Comparison of ENCODE assay signal across 10 mouse cellular contexts in genomic region chr14:73444733-73445132, GRCm38 (mm10). TPM values are rescaled to one million over a fixed set of nuclear protein-coding genes. Genes with fewer than 3 reads are reported as not detected.
A peak's percentile ranks its signal among the peaks of the same experiment; 100 is the strongest.
DNase-seq lines count a peak whose midpoint lies in the region; ATAC-seq and TF ChIP-seq lines count a peak whose summit lies in the region.
"Had no signal": no experiment of that assay in that cellular context is flagged by ENCODE, and none has a peak within 500 bp of the region (broad histone marks: within the 10 kb centered on the region; RNA-seq: fewer than 3 reads in every experiment).

No protein-coding gene starts in this region.

- no peak overlapping the region for H3K9ac ChIP-seq in kidney, postnatal 0 days (ENCODE audit: low read depth, low read length)
- H3K9ac ChIP-seq in lung, embryonic 16.5 days (ENCODE audit: low read length): no peak overlapping the region
- H3K9ac ChIP-seq: hindbrain, embryonic 15.5 days; midbrain, embryonic 15.5 days had no signal

- H3K9me3 ChIP-seq in kidney, postnatal 0 days (replicated peaks; ENCODE audit: low read length): no peaks in the 10 kb centered on the region
- H3K9me3 ChIP-seq in lung, embryonic 16.5 days (ENCODE audit: control insufficient read depth, low read length): no peaks in the 10 kb centered on the region
- H3K9me3 ChIP-seq: hindbrain, embryonic 15.5 days; midbrain, embryonic 15.5 days had no signal

- DNase-seq in urinary bladder, postnatal 36 days (ENCODE audit: low spot score in 2 of 2): peak; percentile 30 to 42
- no peak for DNase-seq in urinary bladder, postnatal 4 days (ENCODE audit: low spot score in 2 of 2)
- no peak for DNase-seq in kidney, postnatal 0 days (ENCODE audit: low spot score)
- no peak for DNase-seq in left cerebral cortex, adult 9 months (ENCODE audit: low spot score in 2 of 2)
- DNase-seq in adrenal gland, adult 18-20 months (ENCODE audit: low spot score in 2 of 2): no peak
- DNase-seq in ovary, postnatal 10 days (ENCODE audit: low spot score): no peak
- no peak for DNase-seq in adrenal gland, adult 8-10 months

- no peak for TF ChIP-seq CTCF in kidney, postnatal 0 days (IDR thresholded peaks at IDR 0.05; ENCODE audit: low read depth)

- H3K4me3 ChIP-seq in kidney, postnatal 0 days (replicated peaks; ENCODE audit: low read depth, low read length): no peak overlapping the region
- no peak overlapping the region for H3K4me3 ChIP-seq in lung, embryonic 16.5 days (ENCODE audit: low read length)
- H3K4me3 ChIP-seq: hindbrain, embryonic 15.5 days; midbrain, embryonic 15.5 days had no signal

- H3K27me3 ChIP-seq in kidney, postnatal 0 days (ENCODE audit: insufficient read depth, low read length): no peaks in the 10 kb centered on the region
- no peaks in the 10 kb centered on the region for H3K27me3 ChIP-seq in lung, embryonic 16.5 days (ENCODE audit: control insufficient read depth, insufficient read depth, low read depth, low read length)
- H3K27me3 ChIP-seq: hindbrain, embryonic 15.5 days; midbrain, embryonic 15.5 days had no signal

- WGBS in kidney, postnatal 0 days: 47% methylated on average over 3 of the region's 3 CpGs
- 33% methylated on average over 3 of the region's 3 CpGs for WGBS in lung, embryonic 16.5 days

- ATAC-seq in kidney, postnatal 0 days (replicated peaks; ENCODE audit: low FRiP score, low read depth): no peak
- ATAC-seq in lung, embryonic 16.5 days (ENCODE audit: low read depth): 0 out of 2 replicates have a peak, but pooled peaks have one; percentile 37
- ATAC-seq: midbrain, embryonic 15.5 days had no signal

- H3K4me2 ChIP-seq in kidney, postnatal 0 days (ENCODE audit: low read length): no peak overlapping the region
- no peak overlapping the region for H3K4me2 ChIP-seq in lung, embryonic 16.5 days (ENCODE audit: low read depth, low read length)
- H3K4me2 ChIP-seq: hindbrain, embryonic 15.5 days; midbrain, embryonic 15.5 days had no signal

- H3K27ac ChIP-seq in kidney, postnatal 0 days: peak overlapping the region; percentile 73
- peak overlapping the region; percentile 57 for H3K27ac ChIP-seq in lung, embryonic 16.5 days (ENCODE audit: low read length)
- H3K27ac ChIP-seq: hindbrain, embryonic 15.5 days; midbrain, embryonic 15.5 days had no signal

- H3K4me1 ChIP-seq in kidney, postnatal 0 days (replicated peaks; ENCODE audit: insufficient read depth, low read length): 0 out of 2 replicates have a peak, but pooled peaks cover 5% of the 10 kb centered on the region
- H3K4me1 ChIP-seq in lung, embryonic 16.5 days (replicated peaks; ENCODE audit: control insufficient read depth, insufficient read depth, low read length): peaks cover 7% of the 10 kb centered on the region; the same call in 1 of the 2 replicates
- H3K4me1 ChIP-seq: hindbrain, embryonic 15.5 days; midbrain, embryonic 15.5 days had no signal

- no peaks in the 10 kb centered on the region for H3K36me3 ChIP-seq in kidney, postnatal 0 days (ENCODE audit: insufficient read depth, low read length)
- H3K36me3 ChIP-seq in lung, embryonic 16.5 days (ENCODE audit: control insufficient read depth, insufficient read depth, low read length): no peaks in the 10 kb centered on the region
- H3K36me3 ChIP-seq: hindbrain, embryonic 15.5 days; midbrain, embryonic 15.5 days had no signal

RNA-seq across cellular contexts. Expression of gene Itm2b, which starts 59.6 kb away (rescaled TPM):
- polyA plus RNA-seq in kidney, postnatal 0 days (2015; fragmentation: Nextera tagmentation; extraction: Ambion mirVana): 1,975 and 1,980 TPM in 2 replicates
- polyA plus RNA-seq in lung, embryonic 16.5 days (2015; fragmentation: Nextera tagmentation; extraction: Ambion mirVana): 1,001 and 1,063 TPM in 2 replicates
- total RNA-seq in adrenal gland, adult 18-20 months (2021): 1,000 to 10,000 TPM; 1,124 to 1,128 TPM
- 1,000 to 10,000 TPM in 2 of 4 experiments, 100 to 1,000 TPM in 2; 972 to 1,094 (median 1,035) TPM for total RNA-seq in adrenal gland, adult 8-10 months (2022)

Comparison
In these comparisons a context has a peak if more than half of its experiments do, and no peak if none do; other contexts are left out.
1. DNase-seq: peak in urinary bladder, postnatal 36 days (2 of 2); none in urinary bladder, postnatal 4 days (0 of 2), kidney, postnatal 0 days (single experiment), left cerebral cortex, adult 9 months (0 of 2), adrenal gland, adult 18-20 months (0 of 2), ovary, postnatal 10 days (single experiment) and adrenal gland, adult 8-10 months (single experiment).